Mouse (Mus musculus): Measurements from ENCODE around the gene Khsrp. TPM values are rescaled to one million over a fixed set of nuclear protein-coding genes. Genes with fewer than 3 reads are reported as not detected.

The Khsrp gene
- polyA plus RNA-seq, 1 experiment from 2014 or later, result 33.5 TPM

- H3K27me3 ChIP-seq (ENCODE audit: control insufficient read depth, insufficient read depth, low read length), result peaks cover 5% of the 10 kb centered on the region; the same call in 1 of the 2 replicates
- no peak overlapping the region for H3K4me3 ChIP-seq (ENCODE audit: low read depth, low read length)
- no peak overlapping the region for H3K9ac ChIP-seq (ENCODE audit: low read depth, low read length)
- 82% methylated on average over 3 of the region's 3 CpGs for WGBS (ENCODE audit: insufficient replicate concordance)
- no peaks in the 10 kb centered on the region for H3K4me1 ChIP-seq (ENCODE audit: control insufficient read depth, insufficient read depth, low read length)
- ATAC-seq (replicated peaks; ENCODE audit: insufficient number of reproducible peaks, low FRiP score, low TSS enrichment), result no peak
- no peaks in the 10 kb centered on the region for H3K36me3 ChIP-seq (ENCODE audit: control insufficient read depth, insufficient read depth, low read length)
- no peaks in the 10 kb centered on the region for H3K9me3 ChIP-seq (replicated peaks; ENCODE audit: control insufficient read depth, low read length)
- no peak overlapping the region for H3K4me2 ChIP-seq
- H3K27ac ChIP-seq (ENCODE audit: low read depth, low read length), result no peak overlapping the region
Measured at GRCm38 (mm10) chr17:56975391-56975790, 55.9 kb downstream of the Khsrp start.

DNA sequence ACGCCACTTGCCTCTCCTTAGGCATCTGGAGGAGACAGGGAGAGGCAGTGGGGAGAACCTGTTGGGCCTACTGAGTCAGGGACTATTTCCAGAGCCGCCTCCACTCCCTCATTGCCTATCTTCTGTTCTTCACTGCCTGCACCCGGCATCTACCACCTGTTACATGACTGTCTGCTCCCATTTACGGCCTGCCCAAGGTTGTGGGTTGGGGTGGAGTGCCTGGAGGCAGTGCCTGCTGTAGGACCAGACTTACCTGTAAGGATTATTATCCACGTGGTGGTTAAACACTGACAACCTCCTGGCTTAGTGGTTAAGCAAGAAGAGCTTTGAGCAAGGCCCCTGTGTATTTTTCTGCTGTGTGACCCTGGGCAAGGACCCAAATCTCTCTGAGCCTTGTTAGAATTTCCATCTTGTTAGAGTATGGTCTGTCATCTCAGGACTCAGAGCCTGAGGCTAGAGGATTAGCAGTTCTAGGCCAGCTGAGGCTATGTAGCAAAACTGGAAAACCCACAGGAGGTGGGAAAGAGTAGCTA lies 56.5 kb downstream of the Khsrp start:
- WGBS (ENCODE audit: insufficient replicate concordance), result 83% methylated on average over 5 of the region's 5 CpGs
- no peak for ATAC-seq (replicated peaks; ENCODE audit: insufficient number of reproducible peaks, low FRiP score, low TSS enrichment)
- peaks cover 5% of the 10 kb centered on the region; the same call in 1 of the 2 replicates for H3K27me3 ChIP-seq (ENCODE audit: control insufficient read depth, insufficient read depth, low read length)
- no peak overlapping the region for H3K9ac ChIP-seq (ENCODE audit: low read depth, low read length)
- no peaks in the 10 kb centered on the region for H3K36me3 ChIP-seq (ENCODE audit: control insufficient read depth, insufficient read depth, low read length)
- H3K4me2 ChIP-seq, result no peak overlapping the region
- no peaks in the 10 kb centered on the region for H3K9me3 ChIP-seq (replicated peaks; ENCODE audit: control insufficient read depth, low read length)
- H3K4me3 ChIP-seq (ENCODE audit: low read depth, low read length), result no peak overlapping the region
- no peaks in the 10 kb centered on the region for H3K4me1 ChIP-seq (ENCODE audit: control insufficient read depth, insufficient read depth, low read length)
- no peak overlapping the region for H3K27ac ChIP-seq (ENCODE audit: low read depth, low read length)

GRCm38 (mm10) chr17:56973956-56974707 lies 57.2 kb downstream of the Khsrp start:
- WGBS (ENCODE audit: insufficient replicate concordance), result 56% methylated on average over 12 of the region's 14 CpGs
- Histone ChIP-seq H3K36me3 (ENCODE audit: control insufficient read depth, insufficient read depth, low read length) (no peaks in the 10 kb centered on the region), H3K4me1 (ENCODE audit: control insufficient read depth, insufficient read depth, low read length) (no peaks in the 10 kb centered on the region), H3K27me3 (ENCODE audit: control insufficient read depth, insufficient read depth, low read length) (peaks cover 5% of the 10 kb centered on the region; the same call in 1 of the 2 replicates), H3K27ac (ENCODE audit: low read depth, low read length) (no peak overlapping the region), H3K4me3 (ENCODE audit: low read depth, low read length) (no peak overlapping the region), H3K4me2 (no peak overlapping the region), H3K9ac (ENCODE audit: low read depth, low read length) (no peak overlapping the region), H3K9me3 (replicated peaks; ENCODE audit: control insufficient read depth, low read length) (no peaks in the 10 kb centered on the region)
- no peak for ATAC-seq (replicated peaks; ENCODE audit: insufficient number of reproducible peaks, low FRiP score, low TSS enrichment)

Other genes starting within 250 kb of the Khsrp start
- 3.2 and 3.3 TPM in 2 replicates for gene Rfx2, start 200.5 kb downstream of the Khsrp start, polyA plus RNA-seq (2014; fragmentation: Nextera tagmentation; extraction: Ambion mirVana)
- gene Acsbg2, start 157.1 kb downstream of the Khsrp start, polyA plus RNA-seq (2014; fragmentation: Nextera tagmentation; extraction: Ambion mirVana), result not detected in 2 replicates
- gene 1700061G19Rik, start 156.0 kb downstream of the Khsrp start, polyA plus RNA-seq (2014; fragmentation: Nextera tagmentation; extraction: Ambion mirVana), result 0.26 and 0.44 TPM in 2 replicates
- 14.2 and 20.1 TPM in 2 replicates for gene Mllt1, start 96.1 kb downstream of the Khsrp start, polyA plus RNA-seq (2014; fragmentation: Nextera tagmentation; extraction: Ambion mirVana)
- gene Acer1, start 49.4 kb downstream of the Khsrp start, polyA plus RNA-seq (2014; fragmentation: Nextera tagmentation; extraction: Ambion mirVana), result not detected in 2 replicates
- 124 and 130 TPM in 2 replicates for gene Clpp, start 41.2 kb downstream of the Khsrp start, polyA plus RNA-seq (2014; fragmentation: Nextera tagmentation; extraction: Ambion mirVana)
- gene Alkbh7, start 34.2 kb downstream of the Khsrp start, polyA plus RNA-seq (2014; fragmentation: Nextera tagmentation; extraction: Ambion mirVana), result 49.4 and 50.8 TPM in 2 replicates
- 0.50 and 0.72 TPM in 2 replicates for gene Pspn, start 31.5 kb downstream of the Khsrp start, polyA plus RNA-seq (2014; fragmentation: Nextera tagmentation; extraction: Ambion mirVana)
- gene Gtf2f1, start 20.2 kb downstream of the Khsrp start, polyA plus RNA-seq (2014; fragmentation: Nextera tagmentation; extraction: Ambion mirVana), result 40.0 and 41.3 TPM in 2 replicates
- gene Gm17949, start 20.1 kb downstream of the Khsrp start, polyA plus RNA-seq (2014; fragmentation: Nextera tagmentation; extraction: Ambion mirVana), result 0.17 and 0.18 TPM in 2 replicates
- gene Slc25a41, start 10.1 kb upstream of the Khsrp start, polyA plus RNA-seq (2014; fragmentation: Nextera tagmentation; extraction: Ambion mirVana), result not detected in 2 replicates
- 0.31 and 0.72 TPM in 2 replicates for gene Crb3, start 27.6 kb upstream of the Khsrp start, polyA plus RNA-seq (2014; fragmentation: Nextera tagmentation; extraction: Ambion mirVana)
- gene Slc25a23, start 28.3 kb upstream of the Khsrp start, polyA plus RNA-seq (2014; fragmentation: Nextera tagmentation; extraction: Ambion mirVana), result 11.6 and 13.3 TPM in 2 replicates
- 0.49 and 0.58 TPM in 2 replicates for gene Dennd1c, start 47.0 kb upstream of the Khsrp start, polyA plus RNA-seq (2014; fragmentation: Nextera tagmentation; extraction: Ambion mirVana)
- 12.2 and 15.6 TPM in 2 replicates for gene Tubb4a, start 56.3 kb upstream of the Khsrp start, polyA plus RNA-seq (2014; fragmentation: Nextera tagmentation; extraction: Ambion mirVana)
- gene Tnfsf9, start 73.8 kb upstream of the Khsrp start, polyA plus RNA-seq (2014; fragmentation: Nextera tagmentation; extraction: Ambion mirVana), result 5.5 and 6.7 TPM in 2 replicates
- not detected in 2 replicates for gene Cd70, start 118.3 kb upstream of the Khsrp start, polyA plus RNA-seq (2014; fragmentation: Nextera tagmentation; extraction: Ambion mirVana)
- 0.27 and 0.46 TPM in 2 replicates for gene Tnfsf14, start 162.7 kb upstream of the Khsrp start, polyA plus RNA-seq (2014; fragmentation: Nextera tagmentation; extraction: Ambion mirVana)
- gene C3, start 196.6 kb upstream of the Khsrp start, polyA plus RNA-seq (2014; fragmentation: Nextera tagmentation; extraction: Ambion mirVana), result 1.3 and 1.6 TPM in 2 replicates
- 24.0 and 24.7 TPM in 2 replicates for gene Gpr108, start 216.9 kb upstream of the Khsrp start, polyA plus RNA-seq (2014; fragmentation: Nextera tagmentation; extraction: Ambion mirVana)
- 35.1 and 36.9 TPM in 2 replicates for gene Trip10, start 217.9 kb upstream of the Khsrp start, polyA plus RNA-seq (2014; fragmentation: Nextera tagmentation; extraction: Ambion mirVana)
- 1.7 and 2.2 TPM in 2 replicates for gene Vav1, start 247.6 kb upstream of the Khsrp start, polyA plus RNA-seq (2014; fragmentation: Nextera tagmentation; extraction: Ambion mirVana)

Data from heart, embryonic 11.5 days (tissue).